Mouse (Mus musculus) bone marrow macrophage, adult 2 months (primary cell): ENCODE data around the gene Borcs6.

ENCODE experiments used
- CTCF ChIP-seq: IDR thresholded peaks from 2 replicates; pipeline ENCODE4 v1.5.1; 2012; ENCODE audit warnings: low read depth, mild to moderate bottlenecking, low read length, moderate library complexity
- POLR2A ChIP-seq: IDR thresholded peaks from 2 replicates; pipeline ENCODE4 v1.6.1; 2012; ENCODE audit warnings: mild to moderate bottlenecking, low read depth, low read length, borderline replicate concordance

DNA sequence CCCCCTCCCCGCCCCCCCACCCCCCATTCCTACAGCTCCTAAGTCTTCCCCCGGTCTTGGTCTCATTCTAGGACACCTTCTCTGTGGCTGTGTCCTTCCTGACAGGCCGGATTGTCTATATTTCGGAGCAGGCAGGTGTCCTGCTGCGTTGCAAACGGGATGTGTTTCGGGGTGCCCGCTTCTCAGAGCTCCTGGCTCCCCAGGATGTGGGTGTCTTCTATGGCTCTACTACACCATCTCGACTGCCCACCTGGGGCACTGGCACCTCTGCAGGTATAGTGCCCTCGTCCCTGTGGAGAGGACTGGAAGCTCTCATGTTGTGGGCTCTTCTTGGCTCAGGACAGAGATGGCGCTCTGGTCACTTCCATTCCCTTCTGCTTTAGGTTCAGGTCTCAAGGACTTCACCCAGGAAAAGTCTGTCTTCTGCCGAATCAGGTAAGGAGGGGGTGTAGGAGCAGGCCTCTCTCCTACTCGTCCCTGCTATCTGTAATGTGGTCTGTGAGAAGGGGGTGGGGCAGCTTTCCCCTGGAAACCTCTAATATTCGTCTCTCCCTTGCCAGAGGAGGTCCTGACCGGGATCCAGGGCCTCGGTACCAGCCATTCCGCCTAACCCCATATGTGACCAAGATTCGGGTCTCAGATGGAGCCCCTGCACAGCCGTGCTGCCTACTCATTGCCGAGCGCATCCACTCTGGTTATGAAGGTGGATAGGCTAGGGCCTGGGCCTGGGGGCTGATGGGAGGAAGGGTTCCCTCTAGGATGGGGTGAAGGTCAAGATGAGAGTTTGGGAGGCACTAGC, 42.3 kb downstream of the Borcs6 start:
- TF ChIP-seq POLR2A: no peak
- no peak for TF ChIP-seq CTCF
